Mouse (Mus musculus) lung, postnatal 0 days (tissue): Measurements from ENCODE around the gene Shank1.

Source experiments
- CTCF ChIP-seq: IDR thresholded peaks from 2 replicates; pipeline ENCODE4 v1.5.1; 2016; ENCODE audit warnings: antibody characterized with exemption, mild to moderate bottlenecking
- EP300 ChIP-seq: IDR thresholded peaks from 2 replicates; pipeline ENCODE4 v1.6.1; 2016; ENCODE audit warnings: antibody characterized with exemption, mild to moderate bottlenecking, control low read depth

GRCm38 (mm10) chr7:44352750-44353600, 42.9 kb downstream of the Shank1 start:
- TF ChIP-seq EP300 (no peak), CTCF (no peak)
